Mouse (Mus musculus): ENCODE results near the gene Frmd4b. TPM values are rescaled to one million over a fixed set of nuclear protein-coding genes. Genes with fewer than 3 reads are reported as not detected.

Frmd4b gene
- polyA plus RNA-seq, 1 experiment from 2014 or later = 24.8 TPM

GRCm38 (mm10) chr6:97540458-97540857, 76.9 kb downstream of the Frmd4b start:
- Histone ChIP-seq H3K27me3 (ENCODE audit: low read depth, poor library complexity, severe bottlenecking) (no peaks in the 10 kb centered on the region), H3K36me3 (no peaks in the 10 kb centered on the region), H3K9me3 (replicated peaks) (peaks cover under 1% of the 10 kb centered on the region; the same call in 1 of the 2 replicates), H3K4me3 (no peak overlapping the region), H3K27ac (replicated peaks) (no peak overlapping the region), H3K4me1 (no peaks in the 10 kb centered on the region)
- DNase-seq (ENCODE audit: low spot score) = no peak
- WGBS = 91% methylated on average over 2 of the region's 2 CpGs

- H3K27me3 ChIP-seq (ENCODE audit: low read depth, poor library complexity, severe bottlenecking) = no peaks in the 10 kb centered on the region
- no peak for DNase-seq (ENCODE audit: low spot score)
These were observed 81.4 kb downstream of the Frmd4b start for GRCm38 (mm10) chr6:97535763-97536445.

GRCm38 (mm10) chr6:97531043-97531442, 86.3 kb downstream of the Frmd4b start:
- DNase-seq (ENCODE audit: low spot score) = no peak
- WGBS = 91% methylated on average over 4 of the region's 4 CpGs
- H3K4me1 ChIP-seq = peaks cover 40% of the 10 kb centered on the region
- H3K36me3 ChIP-seq = no peaks in the 10 kb centered on the region
- no peak overlapping the region for H3K4me3 ChIP-seq
- peak overlapping the region; percentile 84 for H3K27ac ChIP-seq (replicated peaks)
- H3K27me3 ChIP-seq (ENCODE audit: low read depth, poor library complexity, severe bottlenecking) = 0 out of 2 replicates have a peak, but pooled peaks cover 8% of the 10 kb centered on the region
- peaks cover 4% of the 10 kb centered on the region; the same call in 1 of the 2 replicates for H3K9me3 ChIP-seq (replicated peaks)

More at GRCm38 (mm10) chr6:97535763-97536445, 81.4 kb downstream of the Frmd4b start:
- Histone ChIP-seq H3K4me3 (no peak overlapping the region), H3K9me3 (replicated peaks) (peaks cover 4% of the 10 kb centered on the region; the same call in 1 of the 2 replicates), H3K27ac (replicated peaks) (no peak overlapping the region), H3K36me3 (no peaks in the 10 kb centered on the region), H3K4me1 (peaks cover 6% of the 10 kb centered on the region; the same call in 1 of the 2 replicates)
- 91% methylated on average over 9 of the region's 9 CpGs for WGBS

DNA sequence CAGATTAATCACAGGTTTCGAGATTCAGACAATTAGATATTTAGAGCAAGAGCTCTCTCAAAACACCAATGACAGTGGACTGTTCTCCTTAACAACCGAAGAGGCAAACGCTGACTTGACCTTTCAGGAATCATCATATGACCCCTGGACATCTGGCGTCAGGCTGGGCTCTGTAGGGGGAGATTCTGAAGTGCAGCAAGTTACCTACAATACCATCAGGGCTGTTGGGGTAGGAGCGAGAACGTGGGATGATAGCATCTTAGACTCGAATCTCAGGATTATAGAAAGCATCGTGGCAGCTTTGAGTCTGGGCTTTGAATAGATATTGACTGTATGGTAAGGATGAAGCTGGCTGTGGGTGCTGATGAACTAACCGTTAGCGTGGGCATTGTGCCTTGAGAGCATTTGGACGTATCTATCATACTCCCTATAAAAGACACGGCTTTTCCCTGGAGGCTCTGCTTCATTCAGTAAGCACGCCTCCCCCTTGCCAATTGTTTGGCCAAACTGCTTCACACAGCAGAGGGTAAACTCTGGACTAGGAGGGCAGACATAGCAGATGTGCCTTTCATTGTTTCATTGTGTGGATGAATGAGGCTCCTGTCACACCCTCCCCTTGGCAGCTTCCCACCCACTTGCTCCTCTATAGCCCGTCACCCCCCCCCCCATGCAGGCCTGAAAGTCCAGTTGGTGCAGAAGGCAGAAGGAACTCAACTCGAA, 88.2 kb downstream of the Frmd4b start:
- Histone ChIP-seq H3K9me3 (replicated peaks) (no peaks in the 10 kb centered on the region), H3K4me3 (peak overlapping the region; percentile 12; the same call in 1 of the 2 replicates), H3K36me3 (no peaks in the 10 kb centered on the region), H3K27ac (replicated peaks) (peak overlapping the region; percentile 84), H3K4me1 (peaks cover 45% of the 10 kb centered on the region), H3K27me3 (ENCODE audit: low read depth, poor library complexity, severe bottlenecking) (0 out of 2 replicates have a peak, but pooled peaks cover 12% of the 10 kb centered on the region)
- WGBS = 29% methylated on average over 15 of the region's 15 CpGs
- DNase-seq (ENCODE audit: low spot score) = peak; percentile 64

GRCm38 (mm10) chr6:97526092-97526491, 91.2 kb downstream of the Frmd4b start:
- DNase-seq (ENCODE audit: low spot score) = peak; percentile 62
- H3K4me1 ChIP-seq = peaks cover 66% of the 10 kb centered on the region
- no peak overlapping the region for H3K4me3 ChIP-seq
- no peaks in the 10 kb centered on the region for H3K9me3 ChIP-seq (replicated peaks)
- H3K27ac ChIP-seq (replicated peaks) = no peak overlapping the region
- H3K36me3 ChIP-seq = no peaks in the 10 kb centered on the region
- WGBS = 24% methylated on average over 8 of the region's 8 CpGs
- 0 out of 2 replicates have a peak, but pooled peaks cover 12% of the 10 kb centered on the region for H3K27me3 ChIP-seq (ENCODE audit: low read depth, poor library complexity, severe bottlenecking)

- H3K9me3 ChIP-seq (replicated peaks) = no peaks in the 10 kb centered on the region
- peaks cover 48% of the 10 kb centered on the region for H3K4me1 ChIP-seq
- no peak overlapping the region for H3K4me3 ChIP-seq
- H3K36me3 ChIP-seq = no peaks in the 10 kb centered on the region
- peak; percentile 85 for DNase-seq (ENCODE audit: low spot score)
- H3K27me3 ChIP-seq (ENCODE audit: low read depth, poor library complexity, severe bottlenecking) = 0 out of 2 replicates have a peak, but pooled peaks cover 12% of the 10 kb centered on the region
- H3K27ac ChIP-seq (replicated peaks) = no peak overlapping the region; the same call in 1 of the 2 replicates
- WGBS = 2% methylated on average over 11 of the region's 11 CpGs
These were observed 94.2 kb downstream of the Frmd4b start for GRCm38 (mm10) chr6:97523118-97523517.

DNA sequence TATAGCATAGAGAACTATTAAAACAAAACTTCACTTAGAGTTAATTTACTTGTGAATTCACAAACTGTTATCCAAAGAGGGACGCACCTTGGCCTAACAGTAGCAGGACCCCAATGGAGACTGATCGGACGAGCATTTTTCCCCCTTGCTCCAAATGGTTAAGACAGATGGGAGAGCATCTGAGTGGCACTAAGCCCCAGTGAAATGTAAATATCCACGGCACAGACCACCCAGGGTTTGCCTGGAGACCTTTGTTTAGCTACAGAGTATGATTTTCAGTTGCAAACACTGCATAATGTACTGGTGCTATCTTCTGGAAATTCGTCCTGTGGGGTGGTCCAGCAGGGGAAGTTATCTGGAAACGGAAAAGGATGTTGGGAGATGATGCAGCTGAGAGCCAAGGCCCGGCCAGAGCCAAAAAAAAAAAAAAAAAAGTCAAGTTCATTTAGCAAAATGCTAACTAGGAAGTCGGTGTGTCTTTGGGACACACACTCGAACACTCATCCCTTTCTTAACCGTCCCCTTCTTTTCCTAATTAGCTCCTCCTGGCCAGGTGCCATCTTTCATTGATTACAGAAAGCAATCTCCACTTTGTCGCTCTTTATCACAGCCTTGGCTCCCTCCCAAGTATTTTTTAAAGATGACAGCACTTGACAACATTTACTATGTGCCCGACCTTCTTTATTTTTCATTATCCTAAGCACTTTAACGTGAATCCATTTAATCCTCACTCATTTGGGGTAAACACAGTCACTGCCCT, 95.9 kb downstream of the Frmd4b start:
- Histone ChIP-seq H3K27me3 (ENCODE audit: low read depth, poor library complexity, severe bottlenecking) (0 out of 2 replicates have a peak, but pooled peaks cover 4% of the 10 kb centered on the region), H3K36me3 (no peaks in the 10 kb centered on the region), H3K4me1 (peaks cover 50% of the 10 kb centered on the region), H3K27ac (replicated peaks) (no peak overlapping the region; the same call in 1 of the 2 replicates), H3K4me3 (no peak overlapping the region), H3K9me3 (replicated peaks) (no peaks in the 10 kb centered on the region)
- 69% methylated on average over 13 of the region's 13 CpGs for WGBS
- DNase-seq (ENCODE audit: low spot score) = no peak

- no peaks in the 10 kb centered on the region for H3K9me3 ChIP-seq (replicated peaks)
- H3K4me1 ChIP-seq = peaks cover 50% of the 10 kb centered on the region
- 0 out of 2 replicates have a peak, but pooled peaks cover 4% of the 10 kb centered on the region for H3K27me3 ChIP-seq (ENCODE audit: low read depth, poor library complexity, severe bottlenecking)
- WGBS = 34% methylated on average over 2 of the region's 2 CpGs
- no peak overlapping the region for H3K4me3 ChIP-seq
- no peaks in the 10 kb centered on the region for H3K36me3 ChIP-seq
- no peak for DNase-seq (ENCODE audit: low spot score)
- H3K27ac ChIP-seq (replicated peaks) = no peak overlapping the region
These were observed 96.8 kb downstream of the Frmd4b start for GRCm38 (mm10) chr6:97520566-97520965.

DNA sequence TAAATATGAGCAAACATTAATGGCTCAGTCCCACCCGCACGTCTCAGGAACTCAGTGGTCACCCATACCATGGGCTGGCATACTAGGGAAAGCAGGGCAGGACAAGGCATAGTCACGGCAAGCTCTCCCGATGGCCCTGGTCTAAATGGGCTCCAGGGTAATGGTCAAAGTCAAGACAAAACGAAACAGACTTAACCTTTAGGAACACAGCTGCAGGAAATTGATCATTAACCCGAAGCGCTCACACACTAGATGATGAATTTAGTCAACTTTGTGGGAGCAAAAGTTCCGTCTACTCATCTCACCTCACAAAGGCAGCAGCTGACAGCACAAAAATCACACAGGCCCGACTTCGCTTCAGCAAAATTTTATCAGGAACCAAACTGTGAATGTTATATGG, 97.8 kb downstream of the Frmd4b start:
- 0 out of 2 replicates have a peak, but pooled peaks cover 4% of the 10 kb centered on the region for H3K27me3 ChIP-seq (ENCODE audit: low read depth, poor library complexity, severe bottlenecking)

DNA sequence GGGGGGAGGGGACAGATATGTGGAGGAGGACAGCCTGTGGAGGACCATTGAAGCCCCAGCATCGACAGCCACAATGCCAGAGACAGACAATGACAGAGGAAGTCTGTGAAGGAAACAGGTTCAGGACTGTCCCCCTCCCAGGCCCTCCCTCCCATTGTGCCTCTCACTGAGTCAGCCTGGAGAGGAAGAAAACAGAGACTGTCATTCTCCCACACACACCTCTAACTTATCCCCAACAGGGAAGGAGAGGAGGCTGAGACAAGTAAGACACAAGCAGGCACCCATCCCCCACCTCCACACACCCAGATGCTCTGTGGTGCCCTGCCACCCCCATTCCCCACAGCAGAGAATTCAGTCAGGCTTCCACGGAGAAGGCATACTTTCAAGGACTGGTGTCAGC, 98.9 kb downstream of the Frmd4b start:
- H3K4me3 ChIP-seq = no peak overlapping the region
- no peaks in the 10 kb centered on the region for H3K27me3 ChIP-seq (ENCODE audit: low read depth, poor library complexity, severe bottlenecking)
- DNase-seq (ENCODE audit: low spot score) = no peak
- no peaks in the 10 kb centered on the region for H3K9me3 ChIP-seq (replicated peaks)
- peak overlapping the region; percentile 72 for H3K27ac ChIP-seq (replicated peaks)
- WGBS = 32% methylated on average over 2 of the region's 2 CpGs
- H3K4me1 ChIP-seq = peaks cover 42% of the 10 kb centered on the region
- no peaks in the 10 kb centered on the region for H3K36me3 ChIP-seq

More for the DNA sequence above, 97.8 kb downstream of the Frmd4b start:
- 95% methylated on average over 10 of the region's 10 CpGs for WGBS
- H3K36me3 ChIP-seq = no peaks in the 10 kb centered on the region
- H3K9me3 ChIP-seq (replicated peaks) = no peaks in the 10 kb centered on the region
- no peak for DNase-seq (ENCODE audit: low spot score)
- no peak overlapping the region for H3K4me3 ChIP-seq
- no peak overlapping the region for H3K27ac ChIP-seq (replicated peaks)
- H3K4me1 ChIP-seq = peaks cover 48% of the 10 kb centered on the region

GRCm38 (mm10) chr6:97517616-97518235, 99.6 kb downstream of the Frmd4b start:
- Histone ChIP-seq H3K27ac (replicated peaks) (peak overlapping the region; percentile 55), H3K9me3 (replicated peaks) (no peaks in the 10 kb centered on the region), H3K4me3 (no peak overlapping the region), H3K27me3 (ENCODE audit: low read depth, poor library complexity, severe bottlenecking) (no peaks in the 10 kb centered on the region), H3K36me3 (no peaks in the 10 kb centered on the region), H3K4me1 (peaks cover 34% of the 10 kb centered on the region)
- WGBS = 58% methylated on average over 12 of the region's 12 CpGs
- DNase-seq (ENCODE audit: low spot score) = no peak

- Histone ChIP-seq H3K9me3 (replicated peaks) (no peaks in the 10 kb centered on the region), H3K4me1 (peaks cover 29% of the 10 kb centered on the region)
- WGBS = 92% methylated on average over 5 of the region's 5 CpGs
These were observed 100.4 kb downstream of the Frmd4b start for GRCm38 (mm10) chr6:97516941-97517340.

More at GRCm38 (mm10) chr6:97516941-97517340, 100.4 kb downstream of the Frmd4b start:
- Histone ChIP-seq H3K27me3 (ENCODE audit: low read depth, poor library complexity, severe bottlenecking) (no peaks in the 10 kb centered on the region), H3K4me3 (no peak overlapping the region), H3K27ac (replicated peaks) (no peak overlapping the region), H3K36me3 (no peaks in the 10 kb centered on the region)
- no peak for DNase-seq (ENCODE audit: low spot score)
